Mouse (Mus musculus) cerebellum, adult 2 months (tissue): ENCODE measurements around the gene Naip2. TPM values are rescaled to one million over a fixed set of nuclear protein-coding genes. Genes with fewer than 3 reads are reported as not detected.

Experiments
- DNase-seq, 2 experiments: peaks; one replicate each; pipeline ENCODE4 v3.0.0; 2021
- H3K27ac ChIP-seq: fragments of 200-500 bp; 2 replicates; pipeline ENCODE4 v1.5.1; 2012; ENCODE audit warnings: low read length, control low read depth, inconsistent platforms; ENCODE audit not compliant: insufficient read depth
- H3K27me3 ChIP-seq: fragments of 200-500 bp; 2 replicates; pipeline ENCODE4 v1.6.1; 2012; ENCODE audit warnings: inconsistent platforms, mild to moderate bottlenecking, low read length, moderate library complexity; ENCODE audit not compliant: control insufficient read depth, insufficient read depth
- H3K4me1 ChIP-seq: fragments of 200-500 bp; 2 replicates; pipeline ENCODE4 v1.6.1; 2011; ENCODE audit warnings: low read length; ENCODE audit not compliant: control insufficient read depth, insufficient read depth
- H3K4me3 ChIP-seq: fragments of 200-500 bp; replicated peaks from 2 replicates; pipeline ENCODE3; 2011; ENCODE audit warnings: mild to moderate bottlenecking, low read depth, low read length, control low read depth; ENCODE audit not compliant: insufficient read depth
- CTCF ChIP-seq: fragments of 200-500 bp; IDR thresholded peaks from 2 replicates; pipeline ENCODE4 v1.5.1; 2011; ENCODE audit warnings: low read depth, mild to moderate bottlenecking, control low read depth, low read length, moderate library complexity, borderline replicate concordance; ENCODE audit not compliant: insufficient read depth
- POLR2A ChIP-seq: fragments of 200-500 bp; IDR thresholded peaks from 2 replicates; pipeline ENCODE4 v1.6.1; 2011; ENCODE audit warnings: low read length, control low read depth, borderline replicate concordance; ENCODE audit not compliant: insufficient read depth
- WGBS: fragments of 180-500 bp; shearing (Covaris S2); methylation state at CpG from one replicate; pipeline ENCODE4 v1.1.7; 2018; 5-methylcytosine and 5-hydroxymethylcytosine counted together
- polyA plus RNA-seq: library from polyadenylated mRNA; depleted of rRNA; stranded (reverse); fragments of >200 nt; gene quantifications from 2 replicates; pipeline ENCODE4 v1.2.3, GENCODE M21; 2012; rRNA removed

The Naip2 gene
- polyA plus RNA-seq, 1 experiment: 0.36 TPM

DNA sequence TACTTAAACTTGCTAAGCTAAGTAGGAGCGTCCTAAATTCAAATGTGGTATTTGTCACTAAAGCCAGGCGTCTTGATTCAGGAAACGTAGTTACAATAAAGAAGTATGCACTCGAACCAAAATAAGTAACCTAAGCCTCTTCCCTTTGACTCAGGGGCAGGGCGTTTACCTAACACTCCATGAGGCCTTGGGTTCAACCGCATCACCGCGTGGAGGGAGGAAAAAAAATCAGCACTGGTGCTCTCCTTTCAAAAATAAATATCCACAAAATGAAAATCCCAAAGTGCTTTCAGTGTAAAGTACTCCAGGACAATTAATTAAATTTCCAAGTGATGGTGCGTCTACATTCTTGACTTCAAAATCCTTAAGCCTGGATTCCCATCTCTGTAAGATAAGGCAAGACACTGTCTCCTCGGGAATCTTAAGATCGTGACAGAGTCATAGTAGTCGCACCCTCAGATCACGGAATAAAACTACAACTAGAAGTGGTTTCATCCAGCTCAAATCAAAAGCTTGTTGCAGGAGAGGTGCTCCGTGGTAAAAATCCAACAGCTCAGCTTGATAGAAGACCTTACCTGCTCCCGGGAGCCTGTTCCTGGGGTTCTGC, 98.7 kb downstream of the Naip2 start:
- DNase-seq: no peak
- Histone ChIP-seq H3K27me3 (no peaks in the 10 kb centered on the region), H3K4me1 (peaks cover 7% of the 10 kb centered on the region; the same call in 1 of the 2 replicates), H3K4me3 (peak overlapping the region; percentile 94), H3K27ac (peak overlapping the region; percentile 66)
- no peak for TF ChIP-seq POLR2A
- TF ChIP-seq CTCF: no peak
- WGBS: 5% methylated on average over 15 of the region's 15 CpGs

- 89% methylated on average over 6 of the region's 6 CpGs for WGBS
Observed at GRCm38 (mm10) chr13:100098808-100099207, 103.1 kb downstream of the Naip2 start.

More at GRCm38 (mm10) chr13:100098808-100099207, 103.1 kb downstream of the Naip2 start:
- no peak overlapping the region for H3K27ac ChIP-seq
- no peak overlapping the region for H3K4me3 ChIP-seq
- H3K27me3 ChIP-seq: no peaks in the 10 kb centered on the region
- TF ChIP-seq POLR2A (no peak), CTCF (no peak)
- H3K4me1 ChIP-seq: peaks cover 4% of the 10 kb centered on the region; the same call in 1 of the 2 replicates
- DNase-seq: no peak

Other genes starting within 250 kb of the Naip2 start
- 27.2 and 30.2 TPM in 2 replicates for gene Mccc2, start 186.5 kb downstream of the Naip2 start, polyA plus RNA-seq
- gene Bdp1, start 98.0 kb downstream of the Naip2 start, polyA plus RNA-seq: 14.7 and 16.6 TPM in 2 replicates
- gene Serf1, start 94.1 kb downstream of the Naip2 start, polyA plus RNA-seq: 30.4 and 31.4 TPM in 2 replicates
- gene Smn1, start 77.2 kb downstream of the Naip2 start, polyA plus RNA-seq: 35.8 and 40.7 TPM in 2 replicates
- 0.54 and 0.79 TPM in 2 replicates for gene Naip5, start 44.2 kb upstream of the Naip2 start, polyA plus RNA-seq
- gene Naip6, start 115.6 kb upstream of the Naip2 start, polyA plus RNA-seq: 0.25 and 0.26 TPM in 2 replicates